Mouse (Mus musculus) left cerebral cortex, adult 6 months (tissue): ENCODE results near the gene Col17a1. TPM values are rescaled to one million over a fixed set of nuclear protein-coding genes. Genes with fewer than 3 reads are reported as not detected.

Source experiments
- long read RNA-seq, 2 experiments: library from polyadenylated mRNA; unstranded; transcript quantifications; one replicate each; pipeline ENCODE4 v2.0.0; 2019 to 2020
- polyA plus RNA-seq: library from polyadenylated mRNA; unstranded; fragments of <200 nt; fragmentation: Nextera tagmentation; gene quantifications from 2 replicates; pipeline ENCODE4 v1.2.3, GENCODE M21; 2021

Gene Col17a1
- 0.09 and 0.10 TPM in 2 replicates for polyA plus RNA-seq
- long read RNA-seq, experiment 1, partial matches to known transcripts = 1 of 1 reads
- long read RNA-seq, experiment 1, other reads (novel, unspliced or antisense) = 0 of 1 reads
- long read RNA-seq, experiment 2 = 0 reads

DNA sequence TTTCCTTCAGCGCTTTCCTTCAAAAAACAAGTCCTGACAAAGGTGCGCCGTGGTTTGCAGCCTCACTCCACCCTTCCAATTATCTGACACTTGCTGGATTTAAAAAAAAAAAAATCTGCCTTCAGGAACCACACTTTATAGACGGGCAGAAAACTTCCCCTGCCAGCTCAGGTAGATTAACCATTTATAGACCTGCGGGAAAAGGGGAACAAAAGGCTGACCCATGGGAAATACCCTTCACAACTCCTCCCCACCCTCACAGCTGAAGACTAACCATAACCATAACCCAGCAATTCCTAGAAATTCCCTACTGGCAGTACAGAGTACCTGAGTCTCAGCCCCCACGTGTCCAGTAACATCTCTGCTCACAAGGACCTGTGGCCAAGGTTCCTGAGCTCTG is at the start of gene Col17a1:
Gene Col17a1, minus strand, starts transcription at position 101 of the 400 bp plus-strand sequence.

DNA sequence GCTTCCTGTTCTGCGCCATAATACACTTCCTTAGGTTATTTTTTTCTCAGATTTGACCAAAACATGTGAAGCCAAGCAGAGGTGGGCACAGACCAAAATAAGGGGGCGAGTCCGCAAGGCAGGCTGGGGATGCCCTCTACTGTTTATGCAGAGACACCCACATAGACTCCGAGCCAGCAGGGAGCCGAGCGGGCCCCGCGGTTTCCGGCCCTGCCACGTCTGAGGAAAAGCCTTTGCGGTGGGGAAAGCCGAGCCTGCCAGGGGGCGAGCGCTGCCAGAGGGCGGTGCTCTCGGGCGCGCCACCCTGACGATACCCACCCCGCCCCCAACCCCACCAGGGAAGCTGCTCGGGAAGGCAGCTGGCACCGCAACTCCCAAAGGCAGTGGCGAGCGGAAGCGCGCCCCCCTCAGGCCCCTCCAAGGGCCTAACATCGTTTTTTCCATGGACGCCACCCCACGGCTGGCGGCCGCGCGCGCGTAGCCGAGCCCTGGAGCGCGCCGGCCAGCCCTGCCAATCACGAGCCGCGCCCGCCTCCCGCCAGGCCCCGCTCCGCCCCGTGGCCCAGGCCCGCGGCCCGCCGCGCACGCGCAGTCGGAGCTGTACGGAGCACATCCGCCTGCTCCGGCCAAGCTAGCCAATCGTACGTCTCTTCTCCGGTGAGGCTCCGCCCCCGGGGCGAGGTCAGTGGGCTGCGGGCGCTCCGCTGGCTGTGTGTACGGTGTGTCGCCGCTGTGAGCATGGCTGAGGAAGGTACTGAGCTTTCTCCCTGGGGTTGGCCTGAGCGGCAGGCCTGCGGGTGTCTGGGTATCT is 39.4 kb upstream of the Col17a1 start, which contains the start of gene Sfr1:
Gene Sfr1, plus strand, starts transcription at position 612 of the 811 bp plus-strand sequence.

Other genes starting within 250 kb of the Col17a1 start
- gene Sh3pxd2a, start 227.7 kb downstream of the Col17a1 start, polyA plus RNA-seq = 2.2 and 2.4 TPM in 2 replicates
- 17.9 and 21.8 TPM in 2 replicates for gene Stn1, start 154.6 kb downstream of the Col17a1 start, polyA plus RNA-seq
- 3.8 and 4.6 TPM in 2 replicates for gene Slk, start 112.4 kb downstream of the Col17a1 start, polyA plus RNA-seq
- gene Sfr1, start 39.6 kb upstream of the Col17a1 start, polyA plus RNA-seq = 150 and 151 TPM in 2 replicates
- gene Gsto1, start 162.9 kb upstream of the Col17a1 start, polyA plus RNA-seq = 56.0 and 61.9 TPM in 2 replicates
- 2.7 and 3.8 TPM in 2 replicates for gene Gsto2, start 173.4 kb upstream of the Col17a1 start, polyA plus RNA-seq
- 0.23 and 0.26 TPM in 2 replicates for gene Cfap43, start 227.2 kb upstream of the Col17a1 start, polyA plus RNA-seq
- gene Itprip, start 227.2 kb upstream of the Col17a1 start, polyA plus RNA-seq = 0.20 and 0.30 TPM in 2 replicates
- gene Cfap58, start 245.6 kb upstream of the Col17a1 start, polyA plus RNA-seq = 0.21 and 0.26 TPM in 2 replicates